ENCODE assay signal across 8 mouse cellular contexts in the genomic region with DNA sequence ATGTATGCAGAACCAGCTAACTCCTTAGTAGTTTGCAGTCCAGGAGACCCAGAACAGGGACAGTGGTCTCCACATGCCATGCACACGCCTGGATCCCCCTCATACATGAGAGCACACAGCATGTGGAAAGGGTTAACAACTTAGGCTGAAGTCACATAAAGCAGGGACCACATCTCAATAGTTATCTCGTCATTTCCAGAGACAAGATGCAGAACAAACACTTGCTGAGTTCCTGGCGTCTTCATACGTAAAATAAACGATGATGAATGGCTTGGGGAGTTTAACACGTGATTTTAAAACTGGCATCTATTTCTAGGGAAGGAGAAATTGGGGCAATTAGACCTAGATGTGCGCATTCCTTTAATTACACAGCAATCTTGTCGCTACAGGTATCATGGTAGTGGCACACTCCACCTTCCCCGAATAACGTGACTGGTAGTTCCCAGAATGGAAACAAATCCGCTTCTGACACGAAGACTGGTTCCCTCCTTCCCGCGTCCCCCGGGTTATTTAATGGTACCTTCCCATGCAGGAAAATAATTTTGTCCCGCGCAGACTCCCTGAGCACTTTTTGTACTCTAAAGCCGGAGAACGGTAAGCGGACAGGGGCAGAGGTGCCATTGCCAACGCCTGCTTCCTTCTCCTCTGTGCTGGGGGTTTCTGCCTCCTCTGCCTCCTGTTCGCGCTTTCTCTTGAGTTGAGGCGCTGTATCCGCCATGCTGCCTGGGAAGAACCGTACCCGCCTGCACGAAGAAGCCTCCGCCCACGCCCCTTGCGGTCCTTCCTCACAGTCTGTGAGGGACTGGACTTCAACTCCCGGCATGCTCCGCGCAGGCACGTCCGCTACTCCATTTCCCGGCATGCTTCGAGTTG. TPM values are rescaled to one million over a fixed set of nuclear protein-coding genes. Genes with fewer than 3 reads are reported as not detected.
DNase-seq lines count a peak whose midpoint lies in the region; ATAC-seq and TF ChIP-seq lines count a peak whose summit lies in the region.

A gene (minus strand): TSS at position 811 of the 873 bp plus-strand sequence.

- WGBS in forebrain, embryonic 10.5 days, result under 1% methylated on average over 38 of the region's 38 CpGs
- WGBS in heart, embryonic 15.5 days, result under 1% methylated on average over 38 of the region's 38 CpGs
- WGBS in liver, embryonic 14.5 days (ENCODE audit: insufficient replicate concordance), result under 1% methylated on average over 38 of the region's 38 CpGs
- under 1% methylated on average over 38 of the region's 38 CpGs for WGBS in neural tube, embryonic 11.5 days
- under 1% methylated on average over 38 of the region's 38 CpGs for WGBS in stomach, postnatal 0 days

- peak within 1 kb of the TSS; percentile 83 for H3K4me2 ChIP-seq in heart, embryonic 15.5 days
- peak within 1 kb of the TSS; percentile 95 for H3K4me2 ChIP-seq in liver, embryonic 14.5 days (ENCODE audit: low read depth)
- H3K4me2 ChIP-seq in neural tube, embryonic 11.5 days (ENCODE audit: low read depth), result peak within 1 kb of the TSS; percentile 59
- H3K4me2 ChIP-seq in stomach, postnatal 0 days (replicated peaks; ENCODE audit: low read depth), result peak within 1 kb of the TSS; percentile 68

- peaks cover 8% of the 10 kb centered on the region for H3K36me3 ChIP-seq in forebrain, embryonic 10.5 days (replicated peaks)
- peaks cover 3% of the 10 kb centered on the region; the same call in 1 of the 2 replicates for H3K36me3 ChIP-seq in heart, embryonic 15.5 days
- 0 out of 2 replicates have a peak, but pooled peaks cover 2% of the 10 kb centered on the region for H3K36me3 ChIP-seq in liver, embryonic 14.5 days (replicated peaks; ENCODE audit: control insufficient read depth, insufficient read depth, low read depth)
- no peaks in the 10 kb centered on the region for H3K36me3 ChIP-seq in neural tube, embryonic 11.5 days (ENCODE audit: control insufficient read depth, insufficient read depth, low read length)
- 0 out of 2 replicates have a peak, but pooled peaks cover 2% of the 10 kb centered on the region for H3K36me3 ChIP-seq in stomach, postnatal 0 days (ENCODE audit: control insufficient read depth, insufficient read depth, low read length)

- ATAC-seq in heart, embryonic 15.5 days (replicated peaks; ENCODE audit: insufficient number of reproducible peaks, insufficient read depth, low FRiP score, low read depth), result peak; percentile 96
- peak; percentile 98 for ATAC-seq in liver, embryonic 14.5 days (ENCODE audit: insufficient read depth)
- ATAC-seq in neural tube, embryonic 11.5 days (ENCODE audit: insufficient read depth, low FRiP score, low TSS enrichment), result peak; percentile 96
- peak; percentile 98 for ATAC-seq in stomach, postnatal 0 days (ENCODE audit: low FRiP score, low TSS enrichment)

- no peak for TF ChIP-seq EP300 in liver, embryonic 14.5 days (IDR thresholded peaks at IDR 0.05; ENCODE audit: low read depth)
- TF ChIP-seq EP300 in stomach, postnatal 0 days (optimal IDR thresholded peaks at IDR 0.05), result peak; percentile 76

- H3K9ac ChIP-seq in heart, embryonic 15.5 days, result peak within 1 kb of the TSS; percentile 74
- peak within 1 kb of the TSS; percentile 69 for H3K9ac ChIP-seq in liver, embryonic 14.5 days (replicated peaks)
- H3K9ac ChIP-seq in neural tube, embryonic 11.5 days (ENCODE audit: low read length), result peak within 1 kb of the TSS; percentile 66
- H3K9ac ChIP-seq in stomach, postnatal 0 days (ENCODE audit: low read length), result peak within 1 kb of the TSS; percentile 53

- peak; percentile 64 for TF ChIP-seq CTCF in liver, embryonic 14.5 days (IDR thresholded peaks at IDR 0.05; ENCODE audit: low read depth)
- TF ChIP-seq CTCF in stomach, postnatal 0 days (IDR thresholded peaks at IDR 0.05; ENCODE audit: low read depth), result peak; percentile 54

- peak within 1 kb of the TSS; percentile 75 for H3K4me3 ChIP-seq in forebrain, embryonic 10.5 days
- peak within 1 kb of the TSS; percentile 90 for H3K4me3 ChIP-seq in heart, embryonic 15.5 days
- H3K4me3 ChIP-seq in liver, embryonic 14.5 days (ENCODE audit: insufficient read depth in 1 of 2, low read depth in 2 of 2, low read length in 2 of 2), result peak within 1 kb of the TSS; percentile 74 to 77
- peak within 1 kb of the TSS; percentile 59 for H3K4me3 ChIP-seq in neural tube, embryonic 11.5 days (ENCODE audit: low read depth, low read length)
- peak within 1 kb of the TSS; percentile 61 for H3K4me3 ChIP-seq in stomach, postnatal 0 days (ENCODE audit: low read depth, low read length)

- no peaks in the 10 kb centered on the region for H3K9me3 ChIP-seq in forebrain, embryonic 10.5 days
- no peaks in the 10 kb centered on the region for H3K9me3 ChIP-seq in heart, embryonic 15.5 days (replicated peaks)
- H3K9me3 ChIP-seq in liver, embryonic 14.5 days (ENCODE audit: control insufficient read depth, low read length), result no peaks in the 10 kb centered on the region
- H3K9me3 ChIP-seq in neural tube, embryonic 11.5 days (ENCODE audit: control insufficient read depth, low read length), result no peaks in the 10 kb centered on the region
- H3K9me3 ChIP-seq in stomach, postnatal 0 days (ENCODE audit: control insufficient read depth, low read length), result no peaks in the 10 kb centered on the region

- peak within 1 kb of the TSS; percentile 93 for H3K27ac ChIP-seq in forebrain, embryonic 10.5 days
- peak within 1 kb of the TSS; percentile 96 for H3K27ac ChIP-seq in heart, embryonic 15.5 days
- H3K27ac ChIP-seq in liver, embryonic 14.5 days, result peak within 1 kb of the TSS; percentile 68
- H3K27ac ChIP-seq in neural tube, embryonic 11.5 days (ENCODE audit: low read depth, low read length), result 0 out of 2 replicates have a peak within 1 kb of the TSS, but pooled peaks have one; percentile 54
- H3K27ac ChIP-seq in stomach, postnatal 0 days (replicated peaks), result peak within 1 kb of the TSS; percentile 86

- H3K27me3 ChIP-seq in forebrain, embryonic 10.5 days (ENCODE audit: poor library complexity, severe bottlenecking), result no peaks in the 10 kb centered on the region
- H3K27me3 ChIP-seq in heart, embryonic 15.5 days, result no peaks in the 10 kb centered on the region
- H3K27me3 ChIP-seq in liver, embryonic 14.5 days (ENCODE audit: control insufficient read depth, insufficient read depth, low read length), result no peaks in the 10 kb centered on the region
- no peaks in the 10 kb centered on the region for H3K27me3 ChIP-seq in neural tube, embryonic 11.5 days (ENCODE audit: control insufficient read depth, insufficient read depth, low read length)
- H3K27me3 ChIP-seq in stomach, postnatal 0 days (ENCODE audit: control insufficient read depth, insufficient read depth, low read length), result no peaks in the 10 kb centered on the region

- peaks cover 20% of the 10 kb centered on the region for H3K4me1 ChIP-seq in forebrain, embryonic 10.5 days
- H3K4me1 ChIP-seq in heart, embryonic 15.5 days (replicated peaks), result peaks cover 10% of the 10 kb centered on the region
- H3K4me1 ChIP-seq in liver, embryonic 14.5 days (replicated peaks; ENCODE audit: control insufficient read depth in 2 of 2, insufficient read depth in 2 of 2, low read length in 1 of 2), result peaks cover 15 to 18% of the 10 kb centered on the region in 2 experiments
- H3K4me1 ChIP-seq in neural tube, embryonic 11.5 days (ENCODE audit: control insufficient read depth, insufficient read depth, low read length), result peaks cover 5% of the 10 kb centered on the region; the same call in 1 of the 2 replicates
- no peaks in the 10 kb centered on the region for H3K4me1 ChIP-seq in stomach, postnatal 0 days (replicated peaks; ENCODE audit: control insufficient read depth, insufficient read depth)

- DNase-seq in CD8-positive naive resting alpha-beta T cell, adult 2 months (ENCODE audit: low read depth in 2 of 2, low spot score in 2 of 2), result peak; percentile 87 to 93
- peak; percentile 75 for DNase-seq in c-Kit-positive CD71-negative TER-119-negative erythroid progenitor cells, embryonic 14.5 days (ENCODE audit: low read depth)
- DNase-seq in forebrain, embryonic 10.5 days (ENCODE audit: extremely low spot score, low spot score), result peak; percentile 94
- DNase-seq in kidney, postnatal 25 days, result peak; percentile 95 to 97
- peak; percentile 75 to 89 (median 80) for DNase-seq in liver, embryonic 14.5 days (ENCODE audit: low read depth in 3 of 3, low spot score in 3 of 3)
- peak; percentile 94 for DNase-seq in neural tube, embryonic 11.5 days (ENCODE audit: low spot score)
- peak; percentile 94 for DNase-seq in stomach, postnatal 0 days (ENCODE audit: low spot score)

RNA-seq across cellular contexts. Expression of the gene that starts here (rescaled TPM):
- 106 and 113 TPM in 2 replicates for polyA plus RNA-seq in forebrain, embryonic 10.5 days (2016; fragmentation: Nextera tagmentation; extraction: Ambion mirVana)
- 54.6 and 63.0 TPM in 2 replicates for polyA plus RNA-seq in heart, embryonic 15.5 days (2015; fragmentation: Nextera tagmentation; extraction: Ambion mirVana)
- 36.5 and 38.6 TPM in 2 replicates for polyA plus RNA-seq in liver, embryonic 14.5 days (2012; rRNA removed)
- 48.0 and 50.4 TPM in 2 replicates for polyA plus RNA-seq in liver, embryonic 14.5 days (2014; fragmentation: Nextera tagmentation; extraction: Ambion mirVana)
- polyA plus RNA-seq in neural tube, embryonic 11.5 days (2014; fragmentation: Nextera tagmentation; extraction: Ambion mirVana), result 88.7 and 92.0 TPM in 2 replicates
- polyA plus RNA-seq in stomach, postnatal 0 days (2015; fragmentation: Nextera tagmentation; extraction: Ambion mirVana), result 33.7 and 35.3 TPM in 2 replicates

Comparison
In these comparisons a context has a peak if more than half of its experiments do, and no peak if none do; other contexts are left out.
1. Peak in every context shown above with its lines: DNase-seq, ATAC-seq, H3K4me3 ChIP-seq and H3K27ac ChIP-seq.